Mouse (Mus musculus) CD4-positive naive resting alpha-beta T cell, adult 57 days (primary cell): ENCODE data around the gene Atp8b3. TPM values are rescaled to one million over a fixed set of nuclear protein-coding genes. Genes with fewer than 3 reads are reported as not detected.

ENCODE experiments used
- total RNA-seq: library from RNA; stranded (reverse); gene quantifications from one replicate; pipeline ENCODE4 v1.2.4, GENCODE M21; 2023

Gene Atp8b3
- total RNA-seq, result not detected

DNA sequence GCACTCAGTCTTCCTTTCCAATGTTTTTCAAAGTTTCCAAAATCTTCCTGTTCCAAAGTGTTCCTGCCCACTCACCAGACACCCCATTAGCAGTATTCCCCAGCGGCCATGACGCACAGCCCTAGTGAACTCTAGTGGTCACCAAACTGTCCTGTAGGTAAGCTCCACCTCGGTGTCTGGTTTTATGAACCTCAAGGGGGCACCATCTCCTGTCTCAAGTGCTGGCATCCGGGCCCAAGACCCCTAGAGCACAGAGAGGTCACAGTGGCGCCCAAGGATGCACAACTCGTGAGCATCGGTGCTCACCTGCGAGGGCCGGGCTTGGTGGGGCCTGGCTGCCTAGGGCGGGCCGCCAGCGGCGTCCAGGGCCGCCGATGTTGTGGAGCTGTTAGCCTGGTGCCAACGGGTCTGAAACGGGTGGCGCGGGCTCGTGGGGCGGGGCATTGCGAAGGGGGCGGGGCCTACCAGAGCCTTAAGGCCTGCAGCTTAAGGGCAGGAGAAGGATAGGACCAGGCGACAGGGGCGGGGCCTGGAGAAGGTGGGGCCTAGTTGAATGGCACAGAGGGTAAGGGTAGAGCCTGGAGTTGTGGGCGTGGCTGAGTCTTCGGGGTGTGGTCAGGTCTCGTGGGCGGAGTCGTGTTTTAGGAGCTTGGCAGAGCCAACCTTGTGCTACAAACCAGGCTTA lies at the start of gene Atp8b3:
TSS of gene Atp8b3 (minus strand) at position 415 of the 685 bp plus-strand sequence.

DNA sequence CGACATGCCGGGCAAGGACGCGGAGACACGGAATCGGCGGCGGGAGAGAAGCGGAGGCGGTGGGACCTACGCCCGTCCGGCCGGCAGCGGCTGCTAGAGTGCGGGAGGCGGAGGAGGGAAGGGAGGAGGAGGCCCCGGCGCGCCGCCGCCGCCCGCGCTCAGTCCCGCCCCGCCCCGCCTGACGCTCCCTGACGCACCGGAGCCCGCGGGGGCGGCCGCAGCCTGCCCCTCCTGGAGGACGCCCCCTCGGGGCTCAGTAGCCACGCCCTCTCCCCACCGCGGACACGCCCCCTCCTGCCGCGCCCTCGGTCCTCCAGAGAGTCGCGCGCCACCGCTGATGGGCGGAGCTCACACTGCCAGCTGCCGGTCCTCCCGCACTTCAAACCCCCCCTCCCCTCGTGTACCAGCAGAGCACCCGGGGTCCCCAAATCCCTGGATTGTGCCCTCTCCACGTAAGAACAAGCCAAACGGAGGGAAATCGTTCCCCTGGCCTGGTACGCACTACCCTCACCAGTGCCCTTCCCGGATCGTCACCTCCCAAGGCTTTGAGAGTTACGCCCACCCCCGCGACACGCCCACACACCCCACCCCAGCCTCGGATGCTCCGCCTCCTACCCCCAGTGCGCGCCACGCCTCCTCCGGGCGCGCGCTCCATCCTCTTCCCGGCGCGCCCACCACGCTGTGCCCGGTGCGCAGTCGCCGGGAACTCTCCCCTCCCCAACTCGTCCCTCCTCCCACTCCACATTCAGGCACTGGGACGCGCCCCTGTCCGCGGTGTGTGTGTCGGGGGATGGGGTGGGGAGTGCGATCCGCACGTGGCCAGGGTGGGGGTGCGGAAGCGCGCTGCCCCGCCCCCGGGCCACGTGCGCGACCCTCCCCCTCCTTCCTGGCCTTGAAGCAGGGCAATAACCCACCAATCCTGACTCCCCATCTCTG lies 38.5 kb upstream of the Atp8b3 start, which contains the start of gene Klf16:
TSS of gene Klf16 (minus strand) at position 127 of the 936 bp plus-strand sequence.

DNA sequence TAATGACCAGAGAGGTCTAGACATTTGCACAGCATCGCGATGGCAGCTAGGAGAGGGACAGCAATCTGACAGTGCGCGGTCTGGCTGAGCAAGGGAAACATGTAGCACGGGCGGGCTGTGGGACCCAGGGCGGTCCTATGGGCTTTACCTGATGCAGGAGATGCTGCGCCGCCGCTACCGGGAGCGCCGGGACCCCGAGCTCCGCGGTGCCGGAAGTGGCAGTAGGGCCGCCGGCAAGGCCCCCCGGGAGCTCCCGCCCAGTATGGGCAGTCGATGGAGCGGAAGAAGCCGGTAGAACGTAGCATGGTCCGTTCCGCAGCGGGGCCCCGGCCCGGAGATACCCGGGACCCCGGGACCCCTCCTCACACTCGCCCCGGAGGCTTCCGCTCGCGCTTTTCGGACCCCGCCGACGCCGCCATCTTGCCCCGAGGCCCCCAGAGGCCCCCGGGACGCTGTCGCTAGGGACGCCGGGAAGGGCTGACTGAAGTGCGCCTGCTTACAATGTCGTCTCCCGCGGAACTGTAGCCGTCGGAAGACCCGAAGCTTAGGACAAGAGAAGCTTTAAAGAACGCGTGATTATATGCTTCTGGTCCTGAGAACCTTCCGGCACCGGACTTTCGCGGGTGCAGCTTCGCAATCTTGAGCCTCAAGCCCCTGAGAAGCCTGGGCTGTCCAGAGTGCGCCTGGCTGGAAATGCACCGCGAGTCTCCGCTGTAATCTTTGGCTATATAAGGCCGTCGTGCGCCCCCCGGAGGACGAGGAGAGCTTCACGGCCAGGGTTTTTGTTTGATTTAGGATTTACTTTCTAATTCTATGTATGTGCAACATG lies 22.4 kb upstream of the Atp8b3 start, which contains the start of gene Rexo1:
TSS of gene Rexo1 (minus strand) at position 445 of the 829 bp plus-strand sequence.

DNA sequence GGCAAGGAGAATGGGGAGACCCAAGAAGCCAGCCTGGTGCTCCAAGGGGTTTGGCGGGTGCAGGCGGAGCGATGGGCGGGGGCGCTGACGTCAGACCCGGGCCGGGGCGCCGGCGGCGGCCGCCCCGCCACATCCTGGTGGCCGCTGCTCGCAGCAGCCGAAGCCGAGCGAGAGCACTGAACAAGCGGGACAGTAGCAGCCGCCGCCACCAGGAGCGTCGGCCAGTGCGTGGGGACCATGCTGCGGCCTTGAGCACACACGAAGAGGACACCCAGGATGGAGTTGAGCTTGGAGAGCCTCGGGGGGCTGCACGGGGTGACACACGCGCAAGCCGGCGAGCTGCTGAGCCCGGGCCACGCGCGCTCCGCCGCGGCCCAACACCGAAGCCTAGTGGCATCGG lies 44.2 kb downstream of the Atp8b3 start, which contains the start of gene Onecut3:
TSS of gene Onecut3 (plus strand) at position 104 of the 400 bp plus-strand sequence.

Other genes starting within 250 kb of the Atp8b3 start
- gene Rps15, start 246.7 kb downstream of the Atp8b3 start, total RNA-seq, result 3,730 TPM
- gene Apc2, start 243.1 kb downstream of the Atp8b3 start, total RNA-seq, result not detected
- 26.2 TPM for gene 2310011J03Rik, start 218.6 kb downstream of the Atp8b3 start, total RNA-seq
- 1.5 TPM for gene Pcsk4, start 209.6 kb downstream of the Atp8b3 start, total RNA-seq
- gene Reep6, start 209.2 kb downstream of the Atp8b3 start, total RNA-seq, result not detected
- not detected for gene Adamtsl5, start 190.7 kb downstream of the Atp8b3 start, total RNA-seq
- gene Plk5, start 182.7 kb downstream of the Atp8b3 start, total RNA-seq, result not detected
- gene Mex3d, start 151.5 kb downstream of the Atp8b3 start, total RNA-seq, result 10.8 TPM
- 108 TPM for gene Mbd3, start 139.6 kb downstream of the Atp8b3 start, total RNA-seq
- 54.4 TPM for gene Uqcr11, start 132.3 kb downstream of the Atp8b3 start, total RNA-seq
- 94.2 TPM for gene Tcf3, start 105.5 kb downstream of the Atp8b3 start, total RNA-seq
- not detected for gene Onecut3, start 44.3 kb downstream of the Atp8b3 start, total RNA-seq
- 136 TPM for gene Rexo1, start 22.4 kb upstream of the Atp8b3 start, total RNA-seq
- gene Klf16, start 38.2 kb upstream of the Atp8b3 start, total RNA-seq, result 27.8 TPM
- 51.8 TPM for gene Abhd17a, start 51.2 kb upstream of the Atp8b3 start, total RNA-seq
- gene Scamp4, start 63.7 kb upstream of the Atp8b3 start, total RNA-seq, result 51.3 TPM
- gene Adat3, start 63.8 kb upstream of the Atp8b3 start, total RNA-seq, result 7.8 TPM
- gene Gm49322, start 66.9 kb upstream of the Atp8b3 start, total RNA-seq, result 5.4 TPM
- 206 TPM for gene Csnk1g2, start 83.7 kb upstream of the Atp8b3 start, total RNA-seq
- gene Btbd2, start 117.9 kb upstream of the Atp8b3 start, total RNA-seq, result 26.8 TPM
- 304 TPM for gene Mknk2, start 139.0 kb upstream of the Atp8b3 start, total RNA-seq
- gene Mob3a, start 162.9 kb upstream of the Atp8b3 start, total RNA-seq, result 150 TPM
- gene Izumo4, start 163.1 kb upstream of the Atp8b3 start, total RNA-seq, result 62.9 TPM
- 126 TPM for gene Ap3d1, start 203.1 kb upstream of the Atp8b3 start, total RNA-seq
- 82.2 TPM for gene Dot1l, start 216.1 kb upstream of the Atp8b3 start, total RNA-seq